Mouse (Mus musculus): ENCODE data around the gene Sumo1. TPM values are rescaled to one million over a fixed set of nuclear protein-coding genes. Genes with fewer than 3 reads are reported as not detected.

The Sumo1 gene
- polyA plus RNA-seq, 2 experiments: 42.5 to 153 TPM

- no peak overlapping the region for H3K4me2 ChIP-seq (ENCODE audit: low read depth)
- no peaks in the 10 kb centered on the region for H3K36me3 ChIP-seq (replicated peaks; ENCODE audit: control insufficient read depth, insufficient read depth, low read depth)
- H3K4me1 ChIP-seq (replicated peaks; ENCODE audit: control insufficient read depth in 2 of 2, insufficient read depth in 2 of 2, low read length in 1 of 2): no peaks in the 10 kb centered on the region; a peak in 1 of 4 replicates
- H3K27me3 ChIP-seq (ENCODE audit: control insufficient read depth, insufficient read depth, low read length): no peaks in the 10 kb centered on the region
- no peak for TF ChIP-seq CTCF (IDR thresholded peaks at IDR 0.05; ENCODE audit: low read depth)
- no peak for TF ChIP-seq EP300 (IDR thresholded peaks at IDR 0.05; ENCODE audit: low read depth)
- DNase-seq (ENCODE audit: low read depth in 3 of 3, low spot score in 3 of 3) (no peak), ATAC-seq (ENCODE audit: insufficient read depth) (no peak)
- H3K4me3 ChIP-seq (ENCODE audit: insufficient read depth in 1 of 2, low read depth in 2 of 2, low read length in 2 of 2): no peak overlapping the region
- WGBS (ENCODE audit: insufficient replicate concordance): 58% methylated on average over 7 of the region's 7 CpGs
- no peak overlapping the region for H3K27ac ChIP-seq
- no peak overlapping the region for H3K9ac ChIP-seq (replicated peaks)
- no peaks in the 10 kb centered on the region for H3K9me3 ChIP-seq (ENCODE audit: control insufficient read depth, low read length)
Measured at GRCm38 (mm10) chr1:59566281-59566680, 104.4 kb downstream of the Sumo1 start.

DNA sequence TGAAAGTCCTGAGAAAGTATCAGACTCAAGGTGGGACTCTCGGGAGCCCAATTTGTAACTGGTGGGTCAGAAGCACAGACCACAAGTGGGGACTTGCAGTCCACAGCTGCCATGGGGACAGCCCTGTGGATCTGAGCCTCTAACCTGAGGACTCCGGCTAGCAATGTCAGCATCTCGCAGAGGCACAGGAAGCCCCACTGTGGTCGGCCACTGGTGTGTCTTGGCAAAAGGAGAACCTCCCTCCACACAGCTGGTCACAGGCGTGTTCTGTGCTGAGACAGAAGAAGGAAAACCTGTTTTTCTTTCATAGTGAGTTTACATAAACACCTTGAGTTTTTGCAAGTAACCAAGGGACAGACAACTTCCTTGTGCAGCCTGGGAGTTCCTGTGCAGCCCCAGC lies 104.8 kb downstream of the Sumo1 start:
- Histone ChIP-seq H3K27me3 (ENCODE audit: control insufficient read depth, insufficient read depth, low read length) (no peaks in the 10 kb centered on the region), H3K4me3 (ENCODE audit: insufficient read depth in 1 of 2, low read depth in 2 of 2, low read length in 2 of 2) (no peak overlapping the region), H3K36me3 (replicated peaks; ENCODE audit: control insufficient read depth, insufficient read depth, low read depth) (no peaks in the 10 kb centered on the region), H3K4me1 (replicated peaks; ENCODE audit: control insufficient read depth in 2 of 2, insufficient read depth in 2 of 2, low read length in 1 of 2) (no peaks in the 10 kb centered on the region; a peak in 1 of 4 replicates), H3K9me3 (ENCODE audit: control insufficient read depth, low read length) (no peaks in the 10 kb centered on the region), H3K9ac (replicated peaks) (no peak overlapping the region), H3K4me2 (ENCODE audit: low read depth) (no peak overlapping the region), H3K27ac (no peak overlapping the region)
- WGBS (ENCODE audit: insufficient replicate concordance): 25% methylated on average over 5 of the region's 5 CpGs
- no peak for DNase-seq (ENCODE audit: low read depth in 3 of 3, low spot score in 3 of 3)
- TF ChIP-seq EP300 (IDR thresholded peaks at IDR 0.05; ENCODE audit: low read depth): no peak
- TF ChIP-seq CTCF (IDR thresholded peaks at IDR 0.05; ENCODE audit: low read depth): no peak
- no peak for ATAC-seq (ENCODE audit: insufficient read depth)

GRCm38 (mm10) chr1:59563581-59563980 lies 107.1 kb downstream of the Sumo1 start:
- H3K27ac ChIP-seq: no peak overlapping the region
- 61% methylated on average over 2 of the region's 2 CpGs for WGBS (ENCODE audit: insufficient replicate concordance)
- ATAC-seq (ENCODE audit: insufficient read depth) (no peak), DNase-seq (ENCODE audit: low read depth in 3 of 3, low spot score in 3 of 3) (no peak)
- no peaks in the 10 kb centered on the region for H3K27me3 ChIP-seq (ENCODE audit: control insufficient read depth, insufficient read depth, low read length)
- TF ChIP-seq CTCF (IDR thresholded peaks at IDR 0.05; ENCODE audit: low read depth) (no peak), EP300 (IDR thresholded peaks at IDR 0.05; ENCODE audit: low read depth) (no peak)
- no peak overlapping the region for H3K4me3 ChIP-seq (ENCODE audit: insufficient read depth in 1 of 2, low read depth in 2 of 2, low read length in 2 of 2)
- no peak overlapping the region for H3K4me2 ChIP-seq (ENCODE audit: low read depth)
- H3K9ac ChIP-seq (replicated peaks): no peak overlapping the region
- H3K36me3 ChIP-seq (replicated peaks; ENCODE audit: control insufficient read depth, insufficient read depth, low read depth): no peaks in the 10 kb centered on the region
- no peaks in the 10 kb centered on the region for H3K4me1 ChIP-seq (replicated peaks; ENCODE audit: control insufficient read depth in 2 of 2, insufficient read depth in 2 of 2, low read length in 1 of 2)
- no peaks in the 10 kb centered on the region for H3K9me3 ChIP-seq (ENCODE audit: control insufficient read depth, low read length)

DNA sequence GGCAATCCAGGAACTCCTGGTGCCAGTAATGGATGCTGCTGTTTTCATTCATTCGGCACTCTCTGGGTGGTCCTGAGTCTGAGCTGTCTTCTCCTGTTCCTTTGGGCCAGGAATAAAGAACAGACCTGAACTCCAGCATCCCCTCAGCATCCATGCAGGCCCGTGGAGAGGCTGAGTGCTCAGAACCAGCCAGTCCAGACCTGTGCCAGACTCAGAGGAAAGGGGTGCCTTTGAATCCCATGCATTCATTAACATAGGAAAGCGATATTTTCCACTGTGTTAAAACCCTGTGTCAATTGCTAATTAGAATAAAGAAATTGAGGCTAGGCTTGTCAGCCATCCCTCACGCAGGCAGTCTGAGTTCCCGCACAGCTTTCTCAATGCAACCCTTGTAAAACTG lies 116.9 kb downstream of the Sumo1 start:
- WGBS (ENCODE audit: insufficient replicate concordance): 61% methylated on average over 5 of the region's 5 CpGs
- no peaks in the 10 kb centered on the region for H3K9me3 ChIP-seq (ENCODE audit: control insufficient read depth, low read length)
- H3K36me3 ChIP-seq (replicated peaks; ENCODE audit: control insufficient read depth, insufficient read depth, low read depth): no peaks in the 10 kb centered on the region

GRCm38 (mm10) chr1:59550996-59551395 lies 119.6 kb downstream of the Sumo1 start:
- no peak for TF ChIP-seq CTCF (IDR thresholded peaks at IDR 0.05; ENCODE audit: low read depth)
- no peak for DNase-seq (ENCODE audit: low read depth in 3 of 3, low spot score in 3 of 3)
- Histone ChIP-seq H3K27me3 (ENCODE audit: control insufficient read depth, insufficient read depth, low read length) (no peaks in the 10 kb centered on the region), H3K9me3 (ENCODE audit: control insufficient read depth, low read length) (no peaks in the 10 kb centered on the region), H3K27ac (no peak overlapping the region), H3K4me2 (ENCODE audit: low read depth) (no peak overlapping the region), H3K36me3 (replicated peaks; ENCODE audit: control insufficient read depth, insufficient read depth, low read depth) (no peaks in the 10 kb centered on the region), H3K9ac (replicated peaks) (no peak overlapping the region), H3K4me3 (ENCODE audit: insufficient read depth in 1 of 2, low read depth in 2 of 2, low read length in 2 of 2) (no peak overlapping the region), H3K4me1 (replicated peaks; ENCODE audit: control insufficient read depth in 2 of 2, insufficient read depth in 2 of 2, low read length in 1 of 2) (peaks cover 0 to 3% of the 10 kb centered on the region in 2 experiments; a peak in 1 of 4 replicates)
- WGBS (ENCODE audit: insufficient replicate concordance): 67% methylated on average over 11 of the region's 11 CpGs
- no peak for ATAC-seq (ENCODE audit: insufficient read depth)

More for the DNA sequence above, 116.9 kb downstream of the Sumo1 start:
- Histone ChIP-seq H3K4me3 (ENCODE audit: insufficient read depth in 1 of 2, low read depth in 2 of 2, low read length in 2 of 2) (no peak overlapping the region), H3K27ac (no peak overlapping the region), H3K27me3 (ENCODE audit: control insufficient read depth, insufficient read depth, low read length) (no peaks in the 10 kb centered on the region), H3K9ac (replicated peaks) (no peak overlapping the region), H3K4me2 (ENCODE audit: low read depth) (no peak overlapping the region), H3K4me1 (replicated peaks; ENCODE audit: control insufficient read depth in 2 of 2, insufficient read depth in 2 of 2, low read length in 1 of 2) (peaks cover 0 to 3% of the 10 kb centered on the region in 2 experiments; a peak in 1 of 4 replicates)
- no peak for TF ChIP-seq EP300 (IDR thresholded peaks at IDR 0.05; ENCODE audit: low read depth)
- no peak for TF ChIP-seq CTCF (IDR thresholded peaks at IDR 0.05; ENCODE audit: low read depth)
- ATAC-seq (ENCODE audit: insufficient read depth): no peak
- DNase-seq (ENCODE audit: low read depth in 3 of 3, low spot score in 3 of 3): no peak

All from liver, embryonic 14.5 days (tissue).